Mouse (Mus musculus) myocyte (in vitro differentiated cells): Measurements from ENCODE around the gene Tm9sf3.

Source experiments
- CEBPB ChIP-seq: IDR thresholded peaks from 2 replicates; pipeline ENCODE4 v1.6.1; 2011; ENCODE audit warnings: mild to moderate bottlenecking, moderate library complexity; ENCODE audit not compliant: poor library complexity, insufficient read depth, severe bottlenecking
- E2F4 ChIP-seq: IDR thresholded peaks from one replicate; pipeline ENCODE4 v1.6.1; 2011; ENCODE audit warnings: mild to moderate bottlenecking, control low read depth, moderate library complexity; ENCODE audit not compliant: insufficient read depth
- POLR2A ChIP-seq: IDR thresholded peaks from one replicate; pipeline ENCODE4 v1.6.1; 2011; ENCODE audit warnings: low read depth, mild to moderate bottlenecking, control low read depth, moderate library complexity; ENCODE audit not compliant: insufficient read length

- no peak for TF ChIP-seq POLR2A
- TF ChIP-seq E2F4, result no peak
- no peak for TF ChIP-seq CEBPB
Observed at GRCm38 (mm10) chr19:41301856-41302255, 38.1 kb upstream of the Tm9sf3 start.
